Mouse (Mus musculus) adipose tissue, adult 10 weeks (tissue): Measurements from ENCODE around the gene Tmem220. TPM values are rescaled to one million over a fixed set of nuclear protein-coding genes. Genes with fewer than 3 reads are reported as not detected.

Experiments
- polyA plus RNA-seq: library from polyadenylated mRNA; stranded (reverse); fragments of 350-450 nt; fragmentation: Illumina TruSeq; extraction: RNeasy Lipid Tissue Mini Kit (QIAGEN cat#74804); gene quantifications from one replicate; pipeline ENCODE4 v1.2.3, GENCODE M21; 2014; ENCODE audit warnings: low read depth, low replicate concordance

Tmem220 gene
- polyA plus RNA-seq = 6.7 TPM

DNA sequence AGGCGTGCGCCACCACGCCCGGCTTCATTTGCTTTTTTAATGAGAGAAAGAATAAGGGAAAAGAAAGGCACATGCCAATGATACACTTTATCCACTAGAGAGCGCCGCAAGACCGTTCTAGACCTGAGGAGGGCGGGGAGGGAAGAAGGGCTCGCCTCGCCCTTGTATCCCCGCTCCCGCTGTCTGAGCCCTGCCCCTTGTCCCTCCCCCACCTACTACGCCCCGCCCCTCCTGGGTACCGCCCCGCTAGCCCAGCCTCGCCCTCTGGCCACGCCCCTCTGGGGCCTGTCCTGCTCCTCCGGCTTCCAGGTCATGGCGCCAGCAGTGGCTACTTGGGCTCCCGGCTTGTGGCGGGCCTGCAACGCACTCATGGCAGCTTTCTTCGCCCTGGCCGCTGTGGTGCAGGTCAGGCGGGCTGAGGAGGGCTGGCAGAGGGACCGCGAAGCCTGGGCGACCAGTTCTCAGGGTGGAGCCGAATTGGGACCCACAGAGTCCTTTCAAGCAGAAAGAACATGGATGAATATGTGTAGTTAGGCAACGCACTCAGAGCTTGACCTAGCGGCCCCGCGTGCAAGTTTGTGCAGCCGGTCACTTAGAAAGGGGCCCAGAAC, at the start of gene Tmem220:
TSS of gene Tmem220 (plus strand) at position 288 of the 611 bp plus-strand sequence.

DNA sequence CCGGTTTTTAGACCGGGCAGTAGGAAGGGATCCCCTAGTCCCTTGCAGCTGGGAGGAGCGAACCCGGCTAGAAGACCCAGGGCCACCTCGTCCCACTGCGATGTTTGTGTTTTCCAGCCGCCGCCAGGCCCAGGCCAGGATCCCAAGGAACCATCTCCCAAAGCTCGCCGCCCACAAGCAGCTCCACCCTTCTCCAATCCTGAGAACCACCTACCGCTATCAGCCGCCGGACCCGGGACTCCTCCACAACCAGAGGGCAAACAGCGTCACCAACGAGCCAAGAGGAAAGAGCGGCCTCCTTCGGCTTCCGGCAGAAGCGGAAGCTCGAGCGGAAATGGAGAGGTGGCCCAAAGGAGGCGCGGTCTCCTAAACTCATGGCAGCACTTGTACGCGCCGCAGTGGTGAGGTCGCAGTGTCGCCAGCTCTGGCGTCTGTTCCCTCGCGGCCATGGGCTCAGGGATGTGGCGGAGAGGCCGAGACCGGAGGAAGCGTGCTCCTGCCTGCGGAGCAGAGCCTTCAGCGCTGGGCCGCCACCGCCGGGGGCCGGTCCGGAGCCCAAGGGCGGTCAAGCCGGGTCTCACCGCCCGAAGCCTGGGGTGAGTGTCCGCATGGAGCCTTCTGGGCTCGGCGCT, 27.5 kb downstream of the Tmem220 start, which contains the start of the genes Adprm and Sco1:
TSS of gene Adprm (minus strand) at position 274 of the 632 bp plus-strand sequence.
TSS of gene Sco1 (plus strand) at position 350 of the 632 bp plus-strand sequence.

DNA sequence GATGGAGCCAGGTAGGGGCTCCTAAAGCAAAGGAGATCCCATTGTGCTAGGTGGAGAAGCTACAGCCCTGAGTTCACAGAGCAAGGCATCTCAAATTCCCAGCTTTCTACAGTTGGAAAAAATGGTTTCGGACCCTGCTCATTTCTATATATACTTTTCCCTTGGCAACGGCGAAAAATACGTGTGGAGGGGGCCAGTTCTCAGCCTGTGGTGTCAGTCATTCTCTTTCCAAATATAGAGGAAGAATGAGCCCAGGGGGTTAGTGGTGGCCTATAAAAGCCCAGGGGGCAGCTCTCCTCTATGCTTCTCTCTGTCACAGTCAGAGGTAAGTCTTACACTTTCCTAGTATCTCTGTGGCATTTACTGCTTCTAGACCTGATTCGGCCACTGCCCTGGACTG, 53.0 kb downstream of the Tmem220 start, which contains the start of gene Myh3:
TSS of gene Myh3 (plus strand) at position 301 of the 400 bp plus-strand sequence.

Other genes starting within 250 kb of the Tmem220 start
- 1.1 TPM for gene Pirt, start 113.2 kb upstream of the Tmem220 start, polyA plus RNA-seq
- 49.3 TPM for gene Tmem238l, start 68.5 kb upstream of the Tmem220 start, polyA plus RNA-seq
- gene Adprm, start 27.4 kb downstream of the Tmem220 start, polyA plus RNA-seq = 19.8 TPM
- gene Sco1, start 27.5 kb downstream of the Tmem220 start, polyA plus RNA-seq = 7.9 TPM
- 0.05 TPM for gene Myh3, start 53.1 kb downstream of the Tmem220 start, polyA plus RNA-seq
- gene Myh2, start 145.9 kb downstream of the Tmem220 start, polyA plus RNA-seq = 0.11 TPM
- 1.0 TPM for gene Myh1, start 174.9 kb downstream of the Tmem220 start, polyA plus RNA-seq
- not detected for gene Myh4, start 212.9 kb downstream of the Tmem220 start, polyA plus RNA-seq